Mouse (Mus musculus) ES-E14 (cell line): ENCODE measurements around the gene Ltbp1. TPM values are rescaled to one million over a fixed set of nuclear protein-coding genes. Genes with fewer than 3 reads are reported as not detected.

ENCODE experiments used
- DNase-seq: peaks from one replicate; pipeline ENCODE4 v3.0.0-alpha.2; 2013; ENCODE audit warnings: low read depth, low spot score
- H3K27ac ChIP-seq: 2 replicates; pipeline ENCODE4 v1.5.1; 2012; ENCODE audit warnings: low read depth, mild to moderate bottlenecking, low read length, moderate library complexity, mixed read lengths; ENCODE audit not compliant: poor library complexity, insufficient read depth, severe bottlenecking
- H3K36me3 ChIP-seq: 2 replicates; pipeline ENCODE4 v1.6.1; 2012; ENCODE audit warnings: mild to moderate bottlenecking, low read length, moderate library complexity, mixed read lengths; ENCODE audit not compliant: control insufficient read depth, poor library complexity, insufficient read depth, severe bottlenecking
- H3K4me1 ChIP-seq, 2 experiments: fragments of 150-350 bp in 1 of 2; sonication (generic) in 1 of 2; 2 replicates each; pipeline ENCODE4 v1.6.1; 2012; ENCODE audit warnings: low read length in 2 of 2, mild to moderate bottlenecking in 1 of 2, mixed read lengths in 1 of 2; ENCODE audit not compliant: control insufficient read depth in 2 of 2, insufficient read depth in 2 of 2, poor library complexity in 1 of 2
- H3K4me3 ChIP-seq, 2 experiments: fragments of 150-350 bp in 1 of 2; sonication (generic) in 1 of 2; 2 replicates each; pipeline ENCODE4 v1.5.1; 2012; ENCODE audit warnings: low read length in 2 of 2, low read depth in 1 of 2, mild to moderate bottlenecking in 1 of 2, mixed read lengths in 1 of 2; ENCODE audit not compliant: insufficient read depth in 1 of 2, poor library complexity in 1 of 2, severe bottlenecking in 1 of 2
- H3K9ac ChIP-seq: 2 replicates; pipeline ENCODE4 v1.6.1; 2012; ENCODE audit warnings: low read depth, mild to moderate bottlenecking, low read length, mixed read lengths; ENCODE audit not compliant: poor library complexity, insufficient read depth, severe bottlenecking
- H3K9me3 ChIP-seq: fragments of 150-350 bp; sonication (generic); 2 replicates; pipeline ENCODE4 v1.6.1; 2012; ENCODE audit warnings: low read depth, mild to moderate bottlenecking, low read length; ENCODE audit not compliant: control insufficient read depth, insufficient read depth
- CHD2 ChIP-seq: IDR thresholded peaks from 2 replicates; pipeline ENCODE4 v1.6.1; 2014; ENCODE audit warnings: mild to moderate bottlenecking, low read depth, low read length, inconsistent platforms
- HCFC1 ChIP-seq: IDR thresholded peaks from 2 replicates; pipeline ENCODE4 v1.6.1; 2012; ENCODE audit warnings: low read length, inconsistent platforms, borderline replicate concordance; ENCODE audit not compliant: insufficient read depth
- MAFK ChIP-seq: IDR thresholded peaks from 2 replicates; pipeline ENCODE4 v1.6.1; 2014; ENCODE audit warnings: mild to moderate bottlenecking, low read depth, low read length, inconsistent platforms; ENCODE audit not compliant: insufficient read depth
- ZC3H11A ChIP-seq: IDR thresholded peaks from 2 replicates; pipeline ENCODE4 v1.6.1; 2012; ENCODE audit warnings: low read depth, mild to moderate bottlenecking, inconsistent platforms, low read length, borderline replicate concordance
- ZNF384 ChIP-seq: IDR thresholded peaks from 2 replicates; pipeline ENCODE4 v1.6.1; 2012; ENCODE audit warnings: low read depth, low read length, inconsistent platforms
- in situ Hi-C, 2 experiments: fragments of 600-800 bp; cut with MboI; formaldehyde crosslinking; loops; one replicate each; pipeline ENCODE4 v1.15.1; 2025; ENCODE audit warnings: low sequenced_read_pairs in 2 of 2, inconsistent platforms in 1 of 2; ENCODE audit not compliant: unreplicated experiment in 2 of 2
- total RNA-seq: library from RNA; depleted of rRNA; stranded (reverse); fragments of 300-350 nt; gene quantifications from 2 replicates; pipeline ENCODE4 v1.2.3, GENCODE M21; 2012

Ltbp1 gene
- total RNA-seq, 1 experiment = 25.2 TPM

GRCm38 (mm10) chr17:74984681-74985080 is 20.7 kb upstream of the Ltbp1 start:
- Histone ChIP-seq H3K9ac (no peak overlapping the region), H3K4me1 (no peaks in the 10 kb centered on the region), H3K9me3 (no peaks in the 10 kb centered on the region), H3K4me3 (no peak overlapping the region), H3K36me3 (no peaks in the 10 kb centered on the region), H3K27ac (no peak overlapping the region)
- DNase-seq = no peak
- TF ChIP-seq MAFK = no peak
- TF ChIP-seq ZNF384 = no peak
- TF ChIP-seq CHD2 = no peak
- TF ChIP-seq HCFC1 = no peak
- no peak for TF ChIP-seq ZC3H11A
- in situ Hi-C loops = no loop called here

- Histone ChIP-seq H3K4me1 (no peaks in the 10 kb centered on the region), H3K9ac (no peak overlapping the region), H3K4me3 (no peak overlapping the region), H3K9me3 (no peaks in the 10 kb centered on the region), H3K27ac (no peak overlapping the region), H3K36me3 (no peaks in the 10 kb centered on the region)
- in situ Hi-C loops = no loop called here
- DNase-seq = no peak
- TF ChIP-seq MAFK = no peak
- TF ChIP-seq HCFC1 = no peak
- TF ChIP-seq ZC3H11A = no peak
- no peak for TF ChIP-seq ZNF384
- TF ChIP-seq CHD2 = no peak
Measured at GRCm38 (mm10) chr17:74987067-74987466, 18.3 kb upstream of the Ltbp1 start.

GRCm38 (mm10) chr17:74989691-74990090 is 15.7 kb upstream of the Ltbp1 start:
- no peak overlapping the region for H3K4me3 ChIP-seq
- TF ChIP-seq ZNF384 (no peak), MAFK (no peak)

GRCm38 (mm10) chr17:74990561-74990960 is 14.8 kb upstream of the Ltbp1 start:
- H3K4me3 ChIP-seq = no peak overlapping the region
- H3K4me1 ChIP-seq = peaks cover 1 to 3% of the 10 kb centered on the region in 2 experiments; a peak in 2 of 4 replicates
- H3K36me3 ChIP-seq = no peaks in the 10 kb centered on the region
- in situ Hi-C loops = no loop called here
- H3K27ac ChIP-seq = no peak overlapping the region
- no peaks in the 10 kb centered on the region for H3K9me3 ChIP-seq
- TF ChIP-seq MAFK = no peak
- TF ChIP-seq ZC3H11A = no peak
- H3K9ac ChIP-seq = no peak overlapping the region
- no peak for DNase-seq

More at GRCm38 (mm10) chr17:74989691-74990090, 15.7 kb upstream of the Ltbp1 start:
- DNase-seq = no peak
- no peak overlapping the region for H3K9ac ChIP-seq
- in situ Hi-C loops = no loop called here
- peaks cover 1 to 2% of the 10 kb centered on the region in 2 experiments; a peak in 2 of 4 replicates for H3K4me1 ChIP-seq
- no peaks in the 10 kb centered on the region for H3K9me3 ChIP-seq
- H3K27ac ChIP-seq = no peak overlapping the region
- H3K36me3 ChIP-seq = no peaks in the 10 kb centered on the region

GRCm38 (mm10) chr17:74993726-74994581 is 11.4 kb upstream of the Ltbp1 start:
- peaks cover 1 to 3% of the 10 kb centered on the region in 2 experiments; a peak in 2 of 4 replicates for H3K4me1 ChIP-seq
- TF ChIP-seq ZC3H11A (no peak), MAFK (no peak), HCFC1 (no peak), CHD2 (no peak), ZNF384 (no peak)
- in situ Hi-C loops = no loop called here
- DNase-seq = peak; percentile 42
- H3K36me3 ChIP-seq = no peaks in the 10 kb centered on the region
- H3K9me3 ChIP-seq = no peaks in the 10 kb centered on the region
- no peak overlapping the region for H3K27ac ChIP-seq
- H3K4me3 ChIP-seq = peak overlapping the region; percentile 3 to 42; a peak in 2 of 4 replicates
- H3K9ac ChIP-seq = no peak overlapping the region
